In genomic region chr5:137706913-137707633, GRCm38 (mm10) we compare ENCODE assay signal across 8 mouse cellular contexts. TPM values are rescaled to one million over a fixed set of nuclear protein-coding genes. Genes with fewer than 3 reads are reported as not detected.
DNase-seq lines count a peak whose midpoint lies in the region; ATAC-seq lines count a peak whose summit lies in the region.

No protein-coding gene starts in this region.

- no peak overlapping the region for H3K4me2 ChIP-seq in liver, embryonic 11.5 days
- H3K4me2 ChIP-seq in embryonic facial prominence, embryonic 14.5 days (ENCODE audit: low read depth, low read length) = 0 out of 2 replicates have a peak overlapping the region, but pooled peaks have one; percentile 4
- no peak overlapping the region for H3K4me2 ChIP-seq in kidney, embryonic 14.5 days (replicated peaks; ENCODE audit: low read depth, low read length)

- 60% methylated on average over 12 of the region's 12 CpGs for WGBS in liver, embryonic 11.5 days
- WGBS in embryonic facial prominence, embryonic 14.5 days = 52% methylated on average over 12 of the region's 12 CpGs
- WGBS in kidney, embryonic 14.5 days = 68% methylated on average over 12 of the region's 12 CpGs

- H3K4me1 ChIP-seq in liver, embryonic 11.5 days (replicated peaks; ENCODE audit: control insufficient read depth, insufficient read depth, low read length) = no peaks in the 10 kb centered on the region
- H3K4me1 ChIP-seq in embryonic facial prominence, embryonic 14.5 days (ENCODE audit: control insufficient read depth, insufficient read depth, low read length) = no peaks in the 10 kb centered on the region
- H3K4me1 ChIP-seq in kidney, embryonic 14.5 days (ENCODE audit: control insufficient read depth, insufficient read depth, low read length) = no peaks in the 10 kb centered on the region

- DNase-seq in liver = peak; percentile 54
- no peak for DNase-seq in liver, embryonic 11.5 days (ENCODE audit: low spot score)
- DNase-seq in adrenal gland, adult (ENCODE audit: inconsistent age in 2 of 2, low spot score in 1 of 2) = peak; percentile 61 to 81
- peak; percentile 92 for DNase-seq in embryonic facial prominence, embryonic 14.5 days (ENCODE audit: low spot score)
- peak; percentile 89 to 93 for DNase-seq in lung, postnatal 4 days
- DNase-seq in splenic B cell, adult 2 months (ENCODE audit: low read depth, low spot score) = peak; percentile 86
- DNase-seq in embryo, embryonic 11 days = no peak

- no peak overlapping the region for H3K27ac ChIP-seq in liver, embryonic 11.5 days (ENCODE audit: low read depth, low read length)
- peak overlapping the region; percentile 33; the same call in 1 of the 2 replicates for H3K27ac ChIP-seq in embryonic facial prominence, embryonic 14.5 days (replicated peaks; ENCODE audit: low read depth, low read length)
- H3K27ac ChIP-seq in kidney, embryonic 14.5 days (ENCODE audit: low read depth, low read length) = 0 out of 2 replicates have a peak overlapping the region, but pooled peaks have one; percentile 48

- no peak overlapping the region for H3K9ac ChIP-seq in liver, embryonic 11.5 days (ENCODE audit: low read depth, low read length)
- H3K9ac ChIP-seq in embryonic facial prominence, embryonic 14.5 days (ENCODE audit: low read depth, low read length) = no peak overlapping the region
- H3K9ac ChIP-seq in kidney, embryonic 14.5 days (ENCODE audit: low read depth, low read length) = no peak overlapping the region

- H3K9me3 ChIP-seq in liver, embryonic 11.5 days (ENCODE audit: control insufficient read depth, low read length) = no peaks in the 10 kb centered on the region
- H3K9me3 ChIP-seq in embryonic facial prominence, embryonic 14.5 days (ENCODE audit: control insufficient read depth, low read length) = no peaks in the 10 kb centered on the region
- H3K9me3 ChIP-seq in kidney, embryonic 14.5 days (ENCODE audit: control insufficient read depth, low read length) = no peaks in the 10 kb centered on the region

- H3K27me3 ChIP-seq in liver, embryonic 11.5 days (replicated peaks; ENCODE audit: control insufficient read depth, insufficient read depth, low read length) = no peaks in the 10 kb centered on the region
- H3K27me3 ChIP-seq in embryonic facial prominence, embryonic 14.5 days (replicated peaks; ENCODE audit: control insufficient read depth, insufficient read depth, low read length) = no peaks in the 10 kb centered on the region
- H3K27me3 ChIP-seq in kidney, embryonic 14.5 days (ENCODE audit: control insufficient read depth, insufficient read depth, low read length) = no peaks in the 10 kb centered on the region
- no peaks in the 10 kb centered on the region for H3K27me3 ChIP-seq in splenic B cell, adult 2 months (ENCODE audit: control insufficient read depth, insufficient read depth, low read length, poor library complexity, severe bottlenecking)

- ATAC-seq in liver, embryonic 11.5 days (replicated peaks; ENCODE audit: low FRiP score) = no peak
- ATAC-seq in embryonic facial prominence, embryonic 14.5 days (ENCODE audit: low read depth) = peak; percentile 90
- peak; percentile 78 for ATAC-seq in kidney, embryonic 14.5 days (ENCODE audit: low FRiP score, low TSS enrichment)

- H3K4me3 ChIP-seq in liver, embryonic 11.5 days (ENCODE audit: low read depth, low read length) = no peak overlapping the region
- no peak overlapping the region for H3K4me3 ChIP-seq in embryonic facial prominence, embryonic 14.5 days (ENCODE audit: low read depth, low read length)
- H3K4me3 ChIP-seq in kidney, embryonic 14.5 days (ENCODE audit: low read length) = no peak overlapping the region

- no peaks in the 10 kb centered on the region for H3K36me3 ChIP-seq in liver, embryonic 11.5 days (ENCODE audit: control insufficient read depth, insufficient read depth, low read length)
- no peaks in the 10 kb centered on the region for H3K36me3 ChIP-seq in embryonic facial prominence, embryonic 14.5 days (ENCODE audit: control insufficient read depth, insufficient read depth, low read length)
- no peaks in the 10 kb centered on the region for H3K36me3 ChIP-seq in kidney, embryonic 14.5 days (ENCODE audit: control insufficient read depth, insufficient read depth, low read length)
- no peaks in the 10 kb centered on the region for H3K36me3 ChIP-seq in splenic B cell, adult 2 months (ENCODE audit: control insufficient read depth, insufficient read depth, low read length, poor library complexity, severe bottlenecking)

RNA-seq across cellular contexts. Expression of gene Agfg2, which starts 22.5 kb away (rescaled TPM):
- 29.3 and 32.4 TPM in 2 replicates for polyA plus RNA-seq in liver, embryonic 11.5 days (2014; fragmentation: Nextera tagmentation; extraction: Ambion mirVana)
- polyA plus RNA-seq in embryonic facial prominence, embryonic 14.5 days (2014; fragmentation: Nextera tagmentation; extraction: Ambion mirVana) = 10.2 and 10.4 TPM in 2 replicates
- polyA plus RNA-seq in kidney, embryonic 14.5 days (2014; fragmentation: Nextera tagmentation; extraction: Ambion mirVana) = 14.4 and 14.8 TPM in 2 replicates

RNA-seq across cellular contexts. Expression of gene Nyap1, which starts 34.3 kb away (rescaled TPM):
- 0.39 and 0.43 TPM in 2 replicates for polyA plus RNA-seq in liver, embryonic 11.5 days (2014; fragmentation: Nextera tagmentation; extraction: Ambion mirVana)
- polyA plus RNA-seq in embryonic facial prominence, embryonic 14.5 days (2014; fragmentation: Nextera tagmentation; extraction: Ambion mirVana) = 1.5 TPM in 2 replicates
- polyA plus RNA-seq in kidney, embryonic 14.5 days (2014; fragmentation: Nextera tagmentation; extraction: Ambion mirVana) = 0.56 and 1.1 TPM in 2 replicates

RNA-seq across cellular contexts. Expression of gene Tsc22d4, which starts 38.5 kb away (rescaled TPM):
- polyA plus RNA-seq in liver, embryonic 11.5 days (2014; fragmentation: Nextera tagmentation; extraction: Ambion mirVana) = 129 and 134 TPM in 2 replicates
- 134 and 141 TPM in 2 replicates for polyA plus RNA-seq in embryonic facial prominence, embryonic 14.5 days (2014; fragmentation: Nextera tagmentation; extraction: Ambion mirVana)
- 104 and 121 TPM in 2 replicates for polyA plus RNA-seq in kidney, embryonic 14.5 days (2014; fragmentation: Nextera tagmentation; extraction: Ambion mirVana)

Comparison
In these comparisons a context has a peak if more than half of its experiments do, and no peak if none do; other contexts are left out.
1. DNase-seq: peak in liver (single experiment), adrenal gland, adult (2 of 2), embryonic facial prominence, embryonic 14.5 days (single experiment), lung, postnatal 4 days (2 of 2) and splenic B cell, adult 2 months (single experiment); none in liver, embryonic 11.5 days (single experiment) and embryo, embryonic 11 days (single experiment).